Mouse (Mus musculus): ENCODE results near the gene Ano10.
"Not testable (repeated sequence)": the region's sequence is repeated elsewhere in the genome, so short reads cannot be mapped to it uniquely, and the experiment has no call there.

The Ano10 gene

GRCm38 (mm10) chr9:122195042-122195682 is 99.1 kb downstream of the Ano10 start:
- peak; percentile 88 for DNase-seq

DNA sequence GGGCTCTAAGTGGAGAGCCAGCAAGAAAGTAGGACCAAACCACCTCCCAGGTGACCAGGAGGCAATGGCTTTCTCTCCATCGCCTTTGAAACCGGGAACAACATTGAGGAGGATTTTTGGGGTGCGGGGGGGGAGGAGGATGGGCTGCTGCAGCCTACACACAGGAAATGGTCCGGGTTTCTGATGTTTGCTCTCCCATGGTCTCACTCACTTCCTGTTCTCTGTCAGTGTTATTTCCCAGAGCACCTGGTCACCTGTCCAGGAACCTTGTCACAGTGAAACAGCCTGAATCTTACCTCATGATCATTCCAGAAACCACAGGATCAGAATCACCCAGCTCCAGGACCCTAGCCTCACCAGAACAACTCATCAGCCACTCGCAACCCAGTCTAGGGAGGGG is 100.4 kb downstream of the Ano10 start:
- DNase-seq = no peak

DNA sequence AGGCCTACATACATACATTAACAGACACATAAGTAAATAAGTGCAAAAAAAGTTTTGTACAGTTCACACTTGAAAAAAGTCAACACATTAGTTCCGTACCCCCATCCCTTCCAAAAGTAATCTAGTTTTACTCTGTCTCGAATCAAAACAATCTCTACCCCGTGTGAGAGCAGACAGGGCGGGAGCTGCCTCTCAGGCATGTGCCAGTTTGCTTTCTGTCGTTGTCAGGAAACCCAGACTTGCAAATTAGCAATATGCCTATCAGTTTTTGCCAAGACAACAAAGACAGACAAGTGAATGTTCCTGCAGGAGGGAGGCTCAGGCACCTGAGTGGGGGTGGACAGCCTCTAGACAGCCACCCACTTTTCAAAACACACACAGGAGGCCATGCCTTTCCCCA is 100.9 kb downstream of the Ano10 start:
- no peak for DNase-seq

DNA sequence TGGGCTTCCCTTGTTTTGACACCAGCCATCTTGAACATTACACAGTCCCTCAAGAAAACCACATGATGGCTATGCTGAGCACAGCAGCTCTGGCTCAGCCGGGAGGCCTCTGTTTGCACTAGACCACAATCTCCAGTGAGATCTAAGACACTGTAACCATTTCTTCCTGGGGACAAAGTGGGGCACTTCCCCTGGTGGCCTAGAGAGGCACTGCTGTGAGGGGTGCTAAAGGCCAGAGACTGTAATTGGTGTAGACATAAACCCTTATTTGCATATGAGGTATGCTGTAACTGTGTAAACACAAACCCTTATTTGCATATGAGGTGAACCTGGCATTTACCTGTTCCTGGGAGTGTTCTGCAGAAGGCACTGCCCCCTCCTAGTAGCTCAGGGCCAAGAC is 105.5 kb downstream of the Ano10 start:
- DNase-seq = no peak

DNA sequence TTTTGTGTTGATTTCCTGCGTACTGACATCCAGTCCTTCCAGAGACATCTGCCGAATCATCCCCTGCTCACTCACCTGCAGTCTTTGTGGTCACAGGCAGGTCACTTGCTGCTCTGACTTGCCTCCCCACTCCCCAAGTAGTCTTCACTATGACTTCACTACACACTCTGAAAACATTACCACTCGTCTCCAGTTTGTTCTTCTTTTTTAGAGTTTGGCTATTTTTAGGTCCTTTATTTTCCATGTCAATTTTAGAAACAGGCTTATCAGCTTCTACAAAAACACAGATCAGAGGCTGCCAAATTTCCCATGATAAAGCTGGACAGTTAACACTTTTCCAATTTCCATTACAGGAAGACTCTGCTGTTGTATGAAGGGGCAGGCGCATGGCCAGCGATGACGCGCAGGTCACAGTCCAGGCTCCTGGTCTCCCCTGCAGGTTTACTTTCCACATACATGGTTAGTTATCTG is 106.7 kb downstream of the Ano10 start:
- no peak for DNase-seq

GRCm38 (mm10) chr9:122186643-122187226 is 107.5 kb downstream of the Ano10 start:
- no peak for DNase-seq

DNA sequence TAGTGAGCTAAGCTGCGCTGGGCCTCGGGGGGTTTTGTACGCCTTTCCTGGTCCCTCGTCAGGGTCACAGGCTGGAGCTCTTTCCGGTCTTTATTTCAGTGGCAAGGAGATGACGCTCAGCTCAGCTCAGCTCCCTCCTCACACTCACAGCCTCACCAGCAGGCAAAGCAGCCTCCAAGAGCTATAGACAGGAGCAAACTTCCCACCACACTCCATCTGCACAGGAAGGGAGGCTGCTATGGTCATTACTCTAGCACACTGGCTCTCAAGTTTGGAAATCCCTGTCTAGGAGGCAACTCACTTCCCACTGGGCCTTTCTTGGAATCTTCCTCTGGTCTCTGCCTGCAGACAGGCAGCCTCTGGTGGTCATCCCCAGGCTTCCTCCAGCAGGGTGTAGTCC is 108.3 kb downstream of the Ano10 start:
- DNase-seq = no peak

DNA sequence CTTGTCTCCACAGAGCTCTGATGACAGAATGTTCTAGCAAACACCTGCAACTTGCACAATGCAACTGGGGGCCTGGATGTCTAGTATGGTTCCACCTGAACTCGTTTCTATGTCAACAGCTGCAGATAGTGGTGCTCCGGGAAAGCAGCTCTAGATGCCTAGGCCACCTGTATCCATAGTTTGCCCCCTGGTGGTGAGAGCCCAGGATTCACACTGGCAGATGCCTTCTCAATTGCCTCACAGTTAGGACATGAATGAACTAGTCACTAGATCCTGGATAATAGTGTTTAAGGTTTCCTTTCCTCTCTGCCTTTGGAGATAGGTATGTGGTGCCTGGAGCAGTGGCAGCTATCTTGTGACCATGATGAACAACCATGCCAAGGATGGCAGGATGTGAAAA is 109.2 kb downstream of the Ano10 start:
- peak; percentile 90 for DNase-seq

- no peak for DNase-seq
These were observed 109.9 kb downstream of the Ano10 start for GRCm38 (mm10) chr9:122184329-122184728.

- DNase-seq = no peak
These were observed 111.1 kb downstream of the Ano10 start for GRCm38 (mm10) chr9:122183074-122183473.

DNA sequence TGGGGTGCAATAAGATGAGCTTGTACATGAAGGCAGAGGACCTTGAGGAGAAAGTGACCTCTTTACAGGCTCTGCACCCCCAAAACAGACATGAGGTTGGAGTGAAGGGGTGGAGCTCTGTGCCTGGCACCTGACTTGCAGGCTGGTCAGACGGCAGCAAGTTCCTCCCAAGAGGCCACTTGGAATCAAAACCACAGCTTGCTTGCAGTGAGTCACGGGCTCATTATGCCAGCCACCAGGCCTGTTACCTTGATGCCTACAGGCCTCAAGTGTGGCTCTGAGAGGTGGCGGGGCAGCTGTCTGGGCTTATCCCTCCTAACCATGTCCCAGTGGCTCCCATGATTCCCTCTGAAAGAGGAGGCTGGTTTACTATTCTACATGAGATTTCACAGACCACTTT is 114.1 kb downstream of the Ano10 start:
- no peak for DNase-seq

DNA sequence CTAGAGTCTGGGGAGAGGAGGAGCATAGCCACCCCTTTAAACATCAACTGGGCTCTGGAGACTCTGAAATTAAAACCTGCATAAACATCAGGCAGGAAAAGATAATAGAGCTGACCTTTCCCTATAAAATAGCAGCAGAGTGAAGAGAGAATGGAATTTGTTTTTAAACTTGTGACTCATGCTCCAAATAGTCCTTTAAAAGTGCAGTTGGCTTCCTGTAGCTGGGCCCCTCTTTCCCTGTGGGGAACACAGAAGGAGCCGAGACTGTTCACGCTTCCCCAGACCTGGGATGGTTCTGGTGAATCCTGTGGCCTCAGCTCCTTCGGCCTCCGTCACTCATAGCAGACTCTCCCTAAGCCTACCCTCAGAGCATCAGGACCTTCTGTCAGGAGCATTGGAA is 115.8 kb downstream of the Ano10 start:
- no peak for DNase-seq

GRCm38 (mm10) chr9:122177256-122178220 is 116.7 kb downstream of the Ano10 start:
- no peak for DNase-seq

- no peak for DNase-seq
These were observed 119.5 kb downstream of the Ano10 start for GRCm38 (mm10) chr9:122174723-122175122.

GRCm38 (mm10) chr9:122173405-122174233 is 120.6 kb downstream of the Ano10 start:
- DNase-seq = no peak

DNA sequence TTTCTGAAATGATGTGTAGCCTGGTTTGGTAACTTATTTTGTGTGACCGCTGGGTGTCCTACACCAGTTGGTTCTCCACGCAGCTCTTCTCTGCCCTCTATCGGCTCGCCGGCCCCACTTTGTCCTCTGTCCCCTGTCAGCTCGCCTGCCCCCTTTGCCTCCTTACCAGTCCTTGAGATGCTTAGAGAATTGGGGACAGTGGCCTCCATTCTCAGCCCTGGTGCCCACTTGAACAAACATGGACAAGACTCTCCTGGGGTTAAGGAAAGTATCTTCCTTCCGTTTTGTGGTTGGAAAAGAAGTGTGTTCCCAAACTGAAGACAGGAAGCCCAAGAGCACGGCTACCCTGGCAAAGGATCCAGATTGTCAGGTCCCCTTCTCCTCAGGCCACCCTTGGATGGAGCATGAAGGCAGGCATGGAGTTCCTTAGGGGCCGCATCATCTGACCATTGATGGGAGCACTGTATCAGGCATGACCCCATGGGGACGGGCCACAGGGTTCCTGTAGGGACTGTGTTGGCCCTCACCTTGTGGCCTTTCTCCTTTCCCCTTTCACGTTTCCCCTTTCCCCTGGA is 121.5 kb downstream of the Ano10 start:
- DNase-seq = no peak

- DNase-seq = peak; percentile 86
These were observed 124.3 kb downstream of the Ano10 start for GRCm38 (mm10) chr9:122169901-122170300.

DNA sequence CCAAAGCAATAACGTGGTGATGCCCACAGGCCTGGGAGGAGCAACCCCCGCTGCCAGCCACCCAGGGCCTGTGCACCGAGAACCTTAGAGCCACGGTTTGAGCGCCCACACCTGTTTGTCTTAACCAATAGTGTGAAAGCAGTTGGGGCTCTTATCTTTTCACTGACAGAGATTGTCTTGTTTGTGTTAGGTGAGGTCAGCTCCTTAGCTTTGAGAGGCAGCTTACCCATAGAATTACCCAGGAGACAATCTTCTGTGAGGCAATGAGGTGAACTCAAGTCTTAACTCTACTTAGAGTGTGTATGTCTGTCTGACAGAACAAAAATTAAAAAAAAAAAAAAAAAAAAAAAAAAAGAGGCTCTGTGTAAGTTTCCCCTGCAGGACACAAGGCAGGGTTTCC is 126.5 kb downstream of the Ano10 start:
- DNase-seq = not testable (repeated sequence)

GRCm38 (mm10) chr9:122164535-122164934 is 129.7 kb downstream of the Ano10 start:
- DNase-seq = no peak

- DNase-seq = no peak
These were observed 137.2 kb downstream of the Ano10 start for GRCm38 (mm10) chr9:122157079-122157441.

DNA sequence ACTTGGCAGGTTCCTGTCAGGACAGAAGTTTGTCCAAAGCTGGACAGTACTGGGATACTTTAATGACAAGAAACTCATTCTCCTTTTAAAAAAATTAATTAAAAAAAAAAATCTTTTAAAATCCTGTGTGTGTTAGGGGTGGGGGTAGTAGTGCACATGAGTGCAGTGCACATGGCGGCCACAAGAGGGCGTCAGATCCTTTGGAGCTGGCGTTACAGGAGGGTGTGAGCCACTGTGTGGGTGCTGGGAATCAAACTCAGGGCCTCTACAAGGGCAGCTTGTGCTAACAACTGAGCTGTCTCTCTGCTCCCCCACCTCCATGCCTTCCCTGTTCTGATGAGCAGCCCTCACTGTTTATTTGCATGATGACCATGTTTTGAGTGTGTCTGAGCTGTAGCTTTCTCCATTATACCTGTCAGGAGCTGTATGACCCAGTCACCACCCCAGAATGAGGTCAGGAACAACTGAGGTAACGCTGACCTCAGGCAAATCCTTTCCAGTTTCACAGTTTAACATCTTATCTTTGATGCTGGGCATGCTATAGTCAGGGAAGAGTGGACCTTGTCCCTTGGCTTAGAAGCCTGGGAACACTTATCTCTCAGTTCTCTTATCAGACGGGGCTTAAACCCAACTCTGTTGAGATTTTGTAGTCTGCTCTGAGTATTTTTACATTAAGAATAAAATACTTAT is 137.7 kb downstream of the Ano10 start:
- no peak for DNase-seq

GRCm38 (mm10) chr9:122155193-122155592 is 139.0 kb downstream of the Ano10 start:
- no peak for DNase-seq

Data from cerebellum, adult 9-10 months (tissue).